Mouse (Mus musculus) heart, adult 2 months (tissue): ENCODE results near the gene Lrrc45.

ENCODE experiments used
- CTCF ChIP-seq: fragments of 200-600 bp; IDR thresholded peaks from 2 replicates; pipeline ENCODE4 v1.8.1; 2022; ENCODE audit warnings: antibody characterized with exemption, mild to moderate bottlenecking, moderate library complexity
- EP300 ChIP-seq: fragments of 200-500 bp; IDR thresholded peaks from 2 replicates; pipeline ENCODE4 v1.6.1; 2011; ENCODE audit warnings: low read depth, low read length, control low read depth; ENCODE audit not compliant: insufficient read depth
- POLR2A ChIP-seq: fragments of 200-500 bp; IDR thresholded peaks from 2 replicates; pipeline ENCODE4 v1.6.1; 2011; ENCODE audit warnings: mild to moderate bottlenecking, low read depth, low read length, control low read depth; ENCODE audit not compliant: insufficient read depth

DNA sequence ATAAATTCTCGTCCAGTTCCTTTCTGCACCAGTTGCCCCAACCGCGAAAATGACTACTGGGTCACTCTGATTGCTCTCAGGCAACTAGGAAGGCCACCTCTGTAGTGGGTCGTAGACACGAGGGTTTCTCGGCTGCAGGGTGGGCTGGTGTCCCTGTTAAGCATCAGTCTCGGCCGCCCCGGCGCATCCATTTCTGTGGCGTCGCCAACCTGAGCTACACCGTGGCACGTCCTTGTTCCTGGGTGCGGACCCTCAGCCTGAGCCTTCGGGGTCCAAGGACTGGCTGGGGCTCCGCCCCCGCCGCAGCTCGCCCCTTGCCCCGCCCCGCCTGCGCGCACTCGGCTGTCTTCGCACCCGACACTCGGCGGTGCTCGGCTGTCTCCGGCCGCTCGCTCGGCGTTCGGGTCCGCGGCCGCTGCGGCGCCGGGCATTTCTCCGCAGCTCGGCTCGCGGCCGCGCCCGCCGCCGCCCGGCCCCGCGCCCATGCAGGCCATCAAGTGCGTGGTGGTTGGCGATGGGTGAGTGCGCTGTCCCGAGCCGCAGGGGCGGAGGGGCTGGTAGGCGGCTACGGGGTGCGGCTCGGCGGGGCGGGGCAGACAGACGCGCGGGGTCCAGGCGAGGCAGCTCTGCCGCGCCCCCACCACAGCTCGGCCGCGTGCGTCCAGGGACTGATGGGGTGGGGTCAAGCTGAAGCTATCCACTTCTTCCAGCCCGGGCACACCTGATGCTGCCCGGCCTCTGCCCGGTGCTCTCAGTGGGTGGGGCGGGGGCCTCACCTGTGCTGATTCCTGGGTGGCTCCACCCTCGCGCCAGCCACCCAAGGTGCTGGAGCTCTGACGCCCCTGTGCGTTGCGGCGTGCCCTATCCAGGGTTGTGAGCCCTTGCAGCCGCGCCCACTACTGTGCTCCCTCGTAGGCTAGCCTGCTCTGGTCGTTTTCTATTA lies 7.7 kb downstream of the Lrrc45 start, which contains the start of gene Rac3:
- no peak for TF ChIP-seq CTCF
- no peak for TF ChIP-seq POLR2A
- TF ChIP-seq EP300: no peak
